Mouse (Mus musculus) myocyte (in vitro differentiated cells): Measurements from ENCODE around the gene Fam196a.

Experiments used
- CEBPB ChIP-seq: IDR thresholded peaks from 2 replicates; pipeline ENCODE4 v1.6.1; 2011; ENCODE audit warnings: mild to moderate bottlenecking, moderate library complexity; ENCODE audit not compliant: poor library complexity, insufficient read depth, severe bottlenecking
- E2F4 ChIP-seq: IDR thresholded peaks from one replicate; pipeline ENCODE4 v1.6.1; 2011; ENCODE audit warnings: mild to moderate bottlenecking, control low read depth, moderate library complexity; ENCODE audit not compliant: insufficient read depth
- MAX ChIP-seq: IDR thresholded peaks from one replicate; pipeline ENCODE4 v1.6.1; 2011; ENCODE audit warnings: low read depth, mild to moderate bottlenecking, control low read depth
- MYOD1 ChIP-seq, 3 experiments: IDR thresholded peaks; one replicate each; pipeline ENCODE4 v1.6.1; 2011; ENCODE audit warnings: control low read depth in 2 of 3, low read depth in 2 of 3, mild to moderate bottlenecking in 2 of 3, moderate library complexity in 1 of 3; ENCODE audit not compliant: insufficient read length in 2 of 3, control insufficient read depth in 1 of 3
- MYOG ChIP-seq, 3 experiments: IDR thresholded peaks; one replicate each; pipeline ENCODE4 v1.6.1; 2011; ENCODE audit warnings: control low read depth in 2 of 3, low read depth in 2 of 3, mild to moderate bottlenecking in 2 of 3; ENCODE audit not compliant: insufficient read length in 2 of 3, control insufficient read depth in 1 of 3, insufficient read depth in 1 of 3
- POLR2A ChIP-seq: IDR thresholded peaks from one replicate; pipeline ENCODE4 v1.6.1; 2011; ENCODE audit warnings: low read depth, mild to moderate bottlenecking, control low read depth, moderate library complexity; ENCODE audit not compliant: insufficient read length
- POLR2AphosphoS2 ChIP-seq: IDR thresholded peaks from one replicate; pipeline ENCODE4 v1.6.1; 2011; ENCODE audit warnings: low read depth, control low read depth; ENCODE audit not compliant: insufficient read length
- SRF ChIP-seq: IDR thresholded peaks from one replicate; pipeline ENCODE4 v1.6.1; 2011; ENCODE audit warnings: low read depth; ENCODE audit not compliant: control insufficient read depth, insufficient read length
- TCF12 ChIP-seq: IDR thresholded peaks from one replicate; pipeline ENCODE4 v1.6.1; 2011; ENCODE audit warnings: mild to moderate bottlenecking, control low read depth; ENCODE audit not compliant: poor library complexity, insufficient read depth, severe bottlenecking
- TCF3 ChIP-seq: IDR thresholded peaks from one replicate; pipeline ENCODE4 v1.6.1; 2011; ENCODE audit warnings: low read depth, control low read depth; ENCODE audit not compliant: insufficient read length
- USF1 ChIP-seq: IDR thresholded peaks from one replicate; pipeline ENCODE4 v1.6.1; 2011; ENCODE audit warnings: low read depth, mild to moderate bottlenecking, control low read depth, moderate library complexity

- no peak for TF ChIP-seq POLR2A
- no peak for TF ChIP-seq MYOG (IDR thresholded peaks at IDR 0.05; ENCODE audit: control insufficient read depth in 1 of 3, insufficient read depth in 1 of 3, insufficient read length in 2 of 3, low read depth in 2 of 3)
- TF ChIP-seq MYOD1 (IDR thresholded peaks at IDR 0.05; ENCODE audit: control insufficient read depth in 1 of 3, insufficient read length in 2 of 3, low read depth in 2 of 3): no peak
- TF ChIP-seq MAX: no peak
- TF ChIP-seq USF1: no peak
- TF ChIP-seq TCF12: no peak
- no peak for TF ChIP-seq POLR2AphosphoS2
- no peak for TF ChIP-seq CEBPB
- no peak for TF ChIP-seq TCF3
- no peak for TF ChIP-seq SRF
- no peak for TF ChIP-seq E2F4
These were observed 3.7 kb upstream of the Fam196a start for GRCm38 (mm10) chr7:134941891-134942290.
